Mouse (Mus musculus): ENCODE results near the gene M1ap. TPM values are rescaled to one million over a fixed set of nuclear protein-coding genes. Genes with fewer than 3 reads are reported as not detected.

M1ap gene
- polyA plus RNA-seq, 1 experiment = 0.58 TPM

DNA sequence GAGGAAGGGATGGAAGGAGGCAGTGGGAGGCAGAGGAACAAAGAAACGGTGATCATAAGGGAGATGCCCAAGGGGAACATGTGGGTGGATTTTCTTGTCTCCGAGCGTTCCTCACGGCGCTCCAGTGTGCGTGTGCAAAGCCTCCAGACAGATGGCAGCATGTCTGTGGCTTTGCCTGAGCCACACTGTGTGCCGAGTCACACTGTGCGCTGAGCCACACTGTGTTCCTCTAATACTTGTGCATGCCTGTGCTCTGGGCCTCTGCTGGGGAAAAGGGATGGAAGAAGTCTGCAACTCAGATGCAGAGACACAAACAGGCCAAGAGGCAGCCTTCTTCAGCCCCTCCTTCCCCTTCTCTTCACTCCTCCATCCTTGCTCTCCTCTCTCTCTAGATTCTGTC, 80.6 kb downstream of the M1ap start:
- TF ChIP-seq CTCF (IDR thresholded peaks at IDR 0.05; ENCODE audit: borderline replicate concordance, control insufficient read depth, extremely low read depth, insufficient read depth, low read length, poor library complexity) (no peak), POLR2A (IDR thresholded peaks at IDR 0.05; ENCODE audit: control insufficient read depth, extremely low read depth, insufficient read depth, low read length, poor library complexity) (no peak)
- WGBS = 80% methylated on average over 8 of the region's 8 CpGs
- H3K27ac ChIP-seq (ENCODE audit: control insufficient read depth, insufficient read depth, low read length) = no peak overlapping the region

DNA sequence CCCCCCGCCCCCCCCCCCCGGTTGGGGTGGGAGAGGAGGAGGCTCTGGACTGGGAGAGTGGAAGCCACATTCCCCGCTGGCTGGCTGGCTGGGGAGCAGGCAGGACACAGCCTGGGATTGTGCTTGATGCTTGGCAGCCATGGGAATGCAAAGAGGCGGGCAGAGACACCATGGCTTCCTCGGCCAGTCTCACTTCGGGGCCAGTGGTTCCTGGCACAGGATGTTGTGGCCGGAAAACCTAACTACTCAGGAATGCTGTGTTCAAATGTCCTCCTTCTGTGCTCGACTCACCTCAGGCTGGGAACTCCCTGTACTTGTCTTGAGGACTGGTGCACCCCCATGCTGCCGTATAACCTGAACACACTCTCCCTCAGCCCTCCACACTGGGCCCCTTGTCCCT, 81.0 kb downstream of the M1ap start:
- H3K4me1 ChIP-seq (replicated peaks; ENCODE audit: control insufficient read depth, insufficient read depth, low read length) = peaks cover 9% of the 10 kb centered on the region
- no peak overlapping the region for H3K27ac ChIP-seq (ENCODE audit: control insufficient read depth, insufficient read depth, low read length)
- no peak for DNase-seq
- no peak overlapping the region for H3K4me3 ChIP-seq (ENCODE audit: control insufficient read depth, insufficient read depth, low read length)
- no peaks in the 10 kb centered on the region for H3K27me3 ChIP-seq (ENCODE audit: control insufficient read depth, insufficient read depth, low read length)
- no peaks in the 10 kb centered on the region for H3K36me3 ChIP-seq (ENCODE audit: control insufficient read depth, insufficient read depth, low read length)
- no peak for TF ChIP-seq POLR2A (IDR thresholded peaks at IDR 0.05; ENCODE audit: control insufficient read depth, extremely low read depth, insufficient read depth, low read length, poor library complexity)
- no peak for TF ChIP-seq CTCF (IDR thresholded peaks at IDR 0.05; ENCODE audit: borderline replicate concordance, control insufficient read depth, extremely low read depth, insufficient read depth, low read length, poor library complexity)
- WGBS = 34% methylated on average over 8 of the region's 9 CpGs

More for the DNA sequence above, 80.6 kb downstream of the M1ap start:
- H3K4me3 ChIP-seq (ENCODE audit: control insufficient read depth, insufficient read depth, low read length) = no peak overlapping the region
- H3K36me3 ChIP-seq (ENCODE audit: control insufficient read depth, insufficient read depth, low read length) = no peaks in the 10 kb centered on the region
- DNase-seq = no peak
- peaks cover 5% of the 10 kb centered on the region for H3K4me1 ChIP-seq (replicated peaks; ENCODE audit: control insufficient read depth, insufficient read depth, low read length)
- no peaks in the 10 kb centered on the region for H3K27me3 ChIP-seq (ENCODE audit: control insufficient read depth, insufficient read depth, low read length)

DNA sequence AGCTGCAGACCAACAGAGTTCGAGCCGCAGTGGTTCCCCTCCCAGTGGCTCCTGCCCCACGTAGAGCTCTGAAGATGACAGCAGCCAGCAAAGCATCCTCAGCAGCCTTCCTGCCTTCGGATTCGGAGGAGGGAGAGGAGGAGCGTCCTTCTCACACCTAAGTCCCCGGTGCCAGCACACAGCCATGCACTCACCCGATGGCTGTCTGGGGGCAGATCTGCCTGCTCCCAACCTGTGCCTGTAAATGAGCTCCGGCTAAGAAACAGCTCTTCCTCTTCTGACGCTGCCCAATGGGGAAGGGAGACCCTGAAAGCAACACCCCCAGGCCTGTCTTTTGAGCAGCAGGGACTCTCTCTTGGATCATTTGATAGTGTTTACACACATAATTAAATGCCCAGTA, 83.1 kb downstream of the M1ap start:
- no peak for DNase-seq
- Histone ChIP-seq H3K4me1 (replicated peaks; ENCODE audit: control insufficient read depth, insufficient read depth, low read length) (peaks cover 15% of the 10 kb centered on the region), H3K27ac (ENCODE audit: control insufficient read depth, insufficient read depth, low read length) (no peak overlapping the region), H3K27me3 (ENCODE audit: control insufficient read depth, insufficient read depth, low read length) (no peaks in the 10 kb centered on the region), H3K36me3 (ENCODE audit: control insufficient read depth, insufficient read depth, low read length) (no peaks in the 10 kb centered on the region), H3K4me3 (ENCODE audit: control insufficient read depth, insufficient read depth, low read length) (no peak overlapping the region)
- TF ChIP-seq POLR2A (IDR thresholded peaks at IDR 0.05; ENCODE audit: control insufficient read depth, extremely low read depth, insufficient read depth, low read length, poor library complexity) (no peak), CTCF (IDR thresholded peaks at IDR 0.05; ENCODE audit: borderline replicate concordance, control insufficient read depth, extremely low read depth, insufficient read depth, low read length, poor library complexity) (no peak)
- WGBS = 92% methylated on average over 10 of the region's 10 CpGs

DNA sequence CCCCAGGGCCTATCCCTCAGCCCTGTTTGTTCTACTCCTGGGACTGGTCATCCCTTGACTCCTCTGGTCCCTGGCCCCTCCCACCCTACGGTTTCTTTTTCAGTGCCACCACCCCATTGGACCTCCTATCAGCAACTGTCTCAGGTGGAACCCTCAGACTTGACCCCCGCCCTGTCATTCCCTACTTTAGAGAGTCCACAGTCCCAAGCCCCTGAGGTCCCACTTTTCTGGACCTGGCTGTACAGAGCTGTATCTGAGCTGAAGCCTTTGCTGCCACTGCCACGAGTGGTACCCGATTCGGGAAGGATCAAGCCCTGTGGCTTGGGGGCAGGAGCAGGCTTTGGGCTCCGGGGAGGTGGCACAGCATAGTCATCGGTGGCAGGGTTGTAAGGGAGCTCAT, 84.4 kb downstream of the M1ap start:
- H3K4me3 ChIP-seq (ENCODE audit: control insufficient read depth, insufficient read depth, low read length) = no peak overlapping the region
- no peak for TF ChIP-seq POLR2A (IDR thresholded peaks at IDR 0.05; ENCODE audit: control insufficient read depth, extremely low read depth, insufficient read depth, low read length, poor library complexity)
- H3K27ac ChIP-seq (ENCODE audit: control insufficient read depth, insufficient read depth, low read length) = no peak overlapping the region
- H3K4me1 ChIP-seq (replicated peaks; ENCODE audit: control insufficient read depth, insufficient read depth, low read length) = peaks cover 15% of the 10 kb centered on the region
- H3K36me3 ChIP-seq (ENCODE audit: control insufficient read depth, insufficient read depth, low read length) = no peaks in the 10 kb centered on the region
- WGBS = 96% methylated on average over 7 of the region's 7 CpGs
- H3K27me3 ChIP-seq (ENCODE audit: control insufficient read depth, insufficient read depth, low read length) = no peaks in the 10 kb centered on the region
- DNase-seq = no peak

DNA sequence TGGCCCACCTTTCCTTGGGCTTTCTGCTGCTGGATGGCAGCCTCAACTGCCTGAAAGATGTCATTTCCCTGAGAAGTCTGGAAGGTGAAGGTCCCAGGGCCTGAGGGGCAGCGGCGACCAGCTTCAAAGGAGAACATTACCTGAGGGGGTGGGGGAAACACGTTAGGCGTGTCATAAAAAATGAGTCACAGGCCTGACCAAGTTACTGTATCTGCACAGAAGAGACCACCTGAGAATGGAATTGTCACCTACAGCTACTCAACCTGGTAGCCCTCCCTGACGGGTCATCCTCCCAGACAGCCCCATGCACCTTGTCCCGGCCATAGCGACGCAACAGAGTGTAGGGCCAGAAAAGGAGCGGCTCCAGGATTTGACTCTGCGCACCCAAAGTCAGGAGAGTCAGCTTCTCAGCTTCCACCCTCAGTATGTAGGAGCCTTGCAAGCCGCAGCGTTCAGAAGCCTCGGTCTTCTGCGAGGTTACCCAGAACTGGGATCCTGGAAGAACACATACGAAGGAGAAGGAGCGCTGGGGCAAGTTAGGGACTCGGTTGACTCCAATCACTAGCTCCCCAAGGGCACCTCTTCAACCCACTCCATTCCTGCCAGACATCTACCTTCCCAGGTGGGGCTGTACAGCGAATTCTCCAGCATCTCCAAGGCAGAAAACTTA, 85.4 kb downstream of the M1ap start:
- Histone ChIP-seq H3K36me3 (ENCODE audit: control insufficient read depth, insufficient read depth, low read length) (no peaks in the 10 kb centered on the region), H3K4me3 (ENCODE audit: control insufficient read depth, insufficient read depth, low read length) (peak overlapping the region; percentile 82; the same call in 1 of the 2 replicates), H3K27me3 (ENCODE audit: control insufficient read depth, insufficient read depth, low read length) (no peaks in the 10 kb centered on the region), H3K27ac (ENCODE audit: control insufficient read depth, insufficient read depth, low read length) (no peak overlapping the region), H3K4me1 (replicated peaks; ENCODE audit: control insufficient read depth, insufficient read depth, low read length) (peaks cover 15% of the 10 kb centered on the region)
- WGBS = 89% methylated on average over 18 of the region's 18 CpGs
- DNase-seq = no peak
- TF ChIP-seq CTCF (IDR thresholded peaks at IDR 0.05; ENCODE audit: borderline replicate concordance, control insufficient read depth, extremely low read depth, insufficient read depth, low read length, poor library complexity) = no peak
- TF ChIP-seq POLR2A (IDR thresholded peaks at IDR 0.05; ENCODE audit: control insufficient read depth, extremely low read depth, insufficient read depth, low read length, poor library complexity) = no peak

DNA sequence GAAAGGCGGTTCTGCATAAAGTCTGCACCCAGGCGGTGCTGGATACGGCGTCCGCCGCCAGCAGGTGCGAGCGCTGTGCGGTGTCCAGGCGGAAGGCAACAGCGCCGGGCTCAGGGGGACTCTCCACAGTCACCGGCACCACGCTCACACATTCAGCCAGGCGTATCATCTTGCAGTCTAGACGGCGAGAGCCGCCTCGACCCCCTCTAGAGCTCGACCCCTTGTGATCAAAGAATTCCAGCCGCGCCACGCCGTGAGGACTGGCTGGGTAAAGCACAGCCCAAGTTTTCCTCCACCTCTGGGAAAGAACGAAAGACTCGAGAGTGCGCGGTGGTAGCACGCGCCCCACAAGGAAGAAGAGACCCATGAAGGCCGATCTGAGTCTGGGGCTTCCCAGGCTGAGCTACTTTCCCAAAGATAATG, 86.1 kb downstream of the M1ap start:
- peaks cover 15% of the 10 kb centered on the region for H3K4me1 ChIP-seq (replicated peaks; ENCODE audit: control insufficient read depth, insufficient read depth, low read length)
- TF ChIP-seq CTCF (IDR thresholded peaks at IDR 0.05; ENCODE audit: borderline replicate concordance, control insufficient read depth, extremely low read depth, insufficient read depth, low read length, poor library complexity) = no peak; the same call in 1 of the 2 replicates
- TF ChIP-seq POLR2A (IDR thresholded peaks at IDR 0.05; ENCODE audit: control insufficient read depth, extremely low read depth, insufficient read depth, low read length, poor library complexity) = no peak

More for the DNA sequence above, 86.1 kb downstream of the M1ap start:
- DNase-seq = peak; percentile 47
- Histone ChIP-seq H3K27ac (ENCODE audit: control insufficient read depth, insufficient read depth, low read length) (no peak overlapping the region), H3K4me3 (ENCODE audit: control insufficient read depth, insufficient read depth, low read length) (peak overlapping the region; percentile 82), H3K36me3 (ENCODE audit: control insufficient read depth, insufficient read depth, low read length) (no peaks in the 10 kb centered on the region), H3K27me3 (ENCODE audit: control insufficient read depth, insufficient read depth, low read length) (no peaks in the 10 kb centered on the region)
- under 1% methylated on average over 31 of the region's 31 CpGs for WGBS
